Mouse (Mus musculus): Measurements from ENCODE around the gene Daxx.

- TF ChIP-seq CTCF (IDR thresholded peaks at IDR 0.05; ENCODE audit: borderline replicate concordance, extremely low read depth, insufficient read depth, insufficient read length) = no peak
- no peak for TF ChIP-seq POLR2A (IDR thresholded peaks at IDR 0.05; ENCODE audit: borderline replicate concordance, extremely low read depth, insufficient read depth, insufficient read length, poor library complexity, severe bottlenecking)
Observed at GRCm38 (mm10) chr17:33900989-33901314, 8.3 kb upstream of the Daxx start.

All from brain, embryonic 14.5 days (tissue).